Mouse (Mus musculus): Measurements from ENCODE around the gene Tenm2.

GRCm38 (mm10) chr11:36940557-36941110 is 295.1 kb downstream of the Tenm2 start:
- TF ChIP-seq POLR2A (IDR thresholded peaks at IDR 0.05; ENCODE audit: borderline replicate concordance, control insufficient read depth, low read depth, low read length): no peak
- TF ChIP-seq CTCF (IDR thresholded peaks at IDR 0.05; ENCODE audit: control insufficient read depth, insufficient read depth, low read length): no peak

Measured in bone marrow, adult 2 months (tissue).